Mouse (Mus musculus) hindlimb bud, embryonic 11.5 days (tissue): ENCODE data around the gene 9130230L23Rik.

ENCODE experiments used
- DNase-seq: peaks from one replicate; pipeline ENCODE4 v3.0.0-alpha.2; 2012; ENCODE audit warnings: low read depth, low spot score; ENCODE audit errors: extremely low spot score

Gene 9130230L23Rik

DNA sequence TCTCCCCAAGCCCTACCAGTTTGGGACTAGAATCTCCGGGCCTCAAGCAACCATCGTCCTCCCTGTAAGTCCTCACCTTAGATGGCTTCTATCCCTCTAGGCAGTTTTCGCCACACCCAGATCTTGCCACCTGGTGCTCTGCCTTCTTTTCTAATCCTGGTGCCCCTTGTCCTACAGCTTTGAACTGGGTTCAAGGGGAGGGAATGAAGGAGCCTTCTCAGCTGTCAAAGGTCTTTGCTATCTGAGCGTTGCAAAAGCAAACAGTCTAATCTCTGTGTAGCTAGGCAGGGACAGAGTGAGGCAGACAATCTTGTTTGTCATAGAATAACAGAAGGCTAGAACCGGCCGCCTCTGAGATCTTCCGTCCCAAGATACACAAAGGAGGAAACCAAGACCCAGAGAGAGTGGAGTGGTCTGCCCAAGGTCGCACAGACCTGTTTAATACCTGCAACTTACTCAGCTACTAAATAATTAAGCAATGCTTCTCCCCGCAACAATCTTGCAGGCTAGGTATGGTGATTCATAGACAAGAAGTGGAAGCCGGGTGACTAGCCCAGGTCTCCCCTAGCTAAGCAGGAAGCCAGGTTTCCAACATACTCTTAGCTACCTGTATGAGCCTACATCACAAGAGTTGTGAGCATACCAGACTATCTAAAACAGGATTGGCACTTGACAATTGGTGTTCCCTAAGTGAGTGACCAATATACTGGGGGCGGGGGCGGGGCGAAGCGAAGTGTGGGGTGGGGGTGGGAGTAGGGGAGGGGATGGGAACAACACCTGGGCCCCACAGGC lies at the start of gene 9130230L23Rik:
Gene 9130230L23Rik (minus strand): TSS at position 152 of the 792 bp plus-strand sequence.
- DNase-seq, result no peak

DNA sequence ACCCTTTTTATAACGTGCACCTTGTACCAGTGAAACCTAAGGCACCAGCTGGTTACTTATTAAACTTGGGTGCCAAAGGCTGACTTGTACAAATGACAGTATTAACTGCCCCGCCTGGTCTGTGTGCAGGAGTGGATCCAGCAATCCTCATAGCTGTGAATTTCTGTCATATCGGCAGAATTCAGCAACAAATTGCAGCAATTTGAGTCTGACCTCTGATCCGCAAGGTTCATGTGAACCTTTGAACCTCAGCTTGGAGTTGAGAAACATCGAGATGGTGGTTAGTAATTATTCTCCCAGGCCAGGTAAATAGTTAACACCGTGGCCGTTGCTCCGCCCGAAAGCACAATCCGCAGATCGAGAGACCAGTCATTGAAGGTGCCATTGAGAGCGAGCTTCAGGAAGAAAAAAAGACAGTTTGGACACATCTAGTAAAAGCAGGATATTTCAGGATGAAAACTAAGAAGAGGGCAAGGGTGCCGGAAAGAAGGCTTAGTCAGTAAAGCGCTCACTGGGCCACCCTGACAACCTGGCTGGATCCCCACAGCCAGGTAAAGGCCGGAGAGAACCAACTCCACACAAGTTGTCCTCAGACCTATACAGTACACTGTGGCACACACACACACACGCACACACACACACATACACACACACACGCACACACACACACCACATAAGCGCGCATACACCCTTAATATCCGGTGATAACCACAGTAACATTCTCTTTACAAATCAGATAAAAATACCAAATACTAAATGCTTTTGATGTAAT lies 48.9 kb upstream of the 9130230L23Rik start:
- DNase-seq, result no peak

DNA sequence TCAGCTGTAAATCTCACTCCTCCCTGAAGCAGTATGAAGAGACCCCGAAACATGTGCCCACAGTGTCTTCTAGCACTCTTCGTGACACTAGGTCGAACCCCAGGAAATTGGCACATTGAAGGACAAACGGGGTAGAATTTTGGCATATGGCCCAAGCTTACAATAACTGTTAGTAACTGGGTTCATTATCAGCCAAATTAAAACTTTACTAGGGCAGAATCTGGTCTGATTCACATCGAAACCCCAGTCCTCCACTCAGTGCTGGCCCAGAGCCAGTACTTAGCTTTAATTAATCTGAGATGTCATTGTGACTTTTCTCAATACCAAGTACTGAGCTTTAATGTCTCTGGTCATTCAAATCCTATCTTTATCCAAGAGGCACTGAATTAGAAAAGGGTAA lies 46.8 kb upstream of the 9130230L23Rik start:
- no peak for DNase-seq

DNA sequence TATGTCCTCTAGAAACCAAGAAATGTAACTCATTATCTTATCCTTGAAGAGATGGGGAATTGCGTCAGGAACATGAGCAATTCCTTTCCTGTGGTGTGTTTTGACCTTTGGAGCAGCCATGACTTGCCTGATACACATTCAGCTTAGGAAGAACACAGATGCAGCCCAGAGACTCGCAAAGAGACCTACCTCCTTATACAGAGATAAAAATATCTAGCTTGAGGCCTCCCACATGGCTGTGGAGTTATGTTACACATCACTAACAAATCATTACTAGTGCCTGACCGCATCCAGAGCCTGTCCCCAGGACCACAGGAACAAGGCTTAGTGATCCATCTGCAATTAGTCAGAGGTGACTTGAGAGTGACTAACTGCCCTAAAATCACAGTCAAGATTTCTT lies 42.3 kb upstream of the 9130230L23Rik start:
- DNase-seq, result no peak

GRCm38 (mm10) chr5:66043897-66044296 lies 39.8 kb upstream of the 9130230L23Rik start:
- no peak for DNase-seq

DNA sequence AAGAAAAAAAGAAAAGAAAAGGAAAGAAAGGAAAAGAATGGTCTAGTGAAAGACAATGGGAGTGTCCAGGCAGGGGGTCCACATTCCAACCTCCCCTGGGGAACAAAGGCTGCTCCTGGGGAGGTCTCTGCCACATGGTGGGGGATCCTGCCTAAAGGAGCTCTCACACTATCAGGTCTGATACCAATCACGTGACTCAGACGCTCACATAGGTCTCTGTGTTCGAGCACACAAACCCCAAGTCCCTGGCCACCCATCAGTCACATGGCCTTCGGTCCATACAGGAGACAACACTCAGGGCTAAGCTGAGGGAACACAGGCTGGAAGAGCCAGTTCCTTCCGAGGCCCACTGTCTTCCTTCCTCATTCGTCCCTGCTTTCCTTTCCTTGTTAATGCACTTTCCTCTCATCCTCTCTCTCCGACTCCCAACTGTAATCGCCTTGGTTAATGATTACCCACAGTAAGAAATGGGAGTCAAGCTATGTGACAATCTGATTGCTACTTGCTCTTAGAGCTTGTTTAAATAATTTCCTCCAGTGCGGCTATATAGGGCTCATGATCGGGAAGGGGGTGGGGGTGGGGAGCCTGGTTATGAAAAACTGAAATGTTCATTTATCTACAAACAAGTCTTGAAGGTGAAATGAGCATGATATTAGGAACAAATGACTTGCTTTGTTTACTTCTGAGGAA lies 38.7 kb upstream of the 9130230L23Rik start:
- no peak for DNase-seq

- no peak for DNase-seq
These were observed 36.7 kb upstream of the 9130230L23Rik start for GRCm38 (mm10) chr5:66040744-66041279.

GRCm38 (mm10) chr5:66039813-66040212 lies 35.7 kb upstream of the 9130230L23Rik start:
- DNase-seq, result no peak

- no peak for DNase-seq
These were observed 33.0 kb upstream of the 9130230L23Rik start for GRCm38 (mm10) chr5:66037066-66037465.

DNA sequence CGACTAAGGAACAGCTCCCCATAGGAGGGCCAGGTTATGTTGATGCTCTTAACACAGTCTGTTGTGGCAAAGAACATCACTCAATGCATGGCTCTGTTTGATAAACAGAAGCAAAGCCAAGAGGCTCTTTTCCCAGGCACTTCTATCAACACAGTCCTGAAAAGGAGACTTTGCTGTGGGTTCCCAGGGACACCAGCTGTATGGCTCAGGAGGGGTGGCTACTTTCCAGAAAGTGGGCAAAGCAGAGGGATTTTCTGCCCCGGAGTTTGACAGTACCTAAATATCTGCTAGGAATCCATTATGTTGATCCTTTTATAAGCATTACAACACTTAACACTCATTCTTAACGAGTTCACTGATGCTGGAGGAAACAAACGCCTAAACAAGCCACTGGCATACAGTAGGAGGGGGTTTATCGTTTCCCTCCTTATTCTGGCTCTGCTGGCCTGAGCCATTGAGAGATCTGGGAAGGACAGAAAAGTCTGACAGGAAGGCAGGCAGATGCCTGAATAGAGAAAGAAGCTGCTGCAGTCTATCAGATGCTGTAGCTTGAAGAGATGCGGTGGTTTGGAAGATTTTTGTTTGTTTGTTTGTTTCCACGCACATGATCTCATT lies 32.5 kb upstream of the 9130230L23Rik start:
- no peak for DNase-seq

DNA sequence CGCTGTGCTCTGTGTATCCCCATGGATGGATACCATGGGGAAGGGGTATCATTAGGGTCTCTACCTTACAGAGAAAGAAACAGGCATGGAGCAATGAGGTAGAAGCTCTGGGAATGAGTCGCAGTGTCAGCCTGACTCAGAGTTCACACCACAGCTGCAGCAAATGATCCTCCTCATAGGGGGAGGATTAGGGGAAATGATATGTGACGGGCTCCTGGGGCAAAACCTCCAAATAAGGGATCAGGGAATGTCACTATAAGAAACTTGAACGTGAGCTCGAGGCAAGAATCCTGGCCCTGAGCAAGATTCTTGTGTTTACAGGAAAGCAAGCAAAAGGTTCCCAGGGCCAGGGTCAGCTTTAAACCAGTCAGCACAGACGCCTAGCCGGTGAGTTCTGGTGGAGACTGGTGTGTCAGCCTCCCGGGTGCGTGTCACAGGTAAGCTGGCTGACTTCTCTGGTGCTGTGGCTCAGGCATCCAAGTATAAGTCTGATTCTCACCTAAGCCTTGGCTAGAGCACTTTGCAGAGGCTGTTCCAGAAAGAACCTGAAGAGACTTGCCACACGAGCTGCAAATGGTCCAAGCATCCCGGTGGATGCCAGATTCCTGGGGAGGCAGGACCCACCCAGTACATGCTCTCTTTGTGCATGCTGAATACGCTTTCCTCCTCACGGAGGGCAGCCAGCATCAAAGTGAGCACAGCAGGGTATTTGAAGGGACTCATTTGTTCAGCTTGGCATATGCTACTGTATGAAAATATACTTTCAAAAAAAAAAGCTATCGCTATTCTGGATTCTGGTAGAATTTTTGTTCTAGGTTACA lies 30.5 kb upstream of the 9130230L23Rik start:
- DNase-seq, result no peak

- no peak for DNase-seq
These were observed 28.7 kb upstream of the 9130230L23Rik start for GRCm38 (mm10) chr5:66032826-66033225.

DNA sequence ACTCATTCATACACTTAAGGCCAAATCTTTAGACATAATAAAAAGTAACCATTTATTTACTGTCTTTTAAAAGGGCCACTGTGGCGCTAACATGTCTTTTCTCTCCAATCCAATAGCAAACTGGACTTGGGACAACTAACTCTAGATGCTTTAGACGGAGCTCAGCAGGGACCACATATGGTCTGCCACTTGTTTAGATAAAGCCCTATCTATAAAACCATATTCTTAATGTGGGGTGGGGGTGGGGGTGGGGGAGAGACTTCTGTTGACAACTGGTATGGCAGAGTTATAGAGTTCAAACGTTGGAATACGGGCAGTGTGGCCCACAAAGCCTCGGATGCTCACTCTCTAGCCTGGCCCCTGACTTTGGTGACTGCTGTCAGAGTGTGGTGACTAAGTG lies 27.6 kb upstream of the 9130230L23Rik start:
- no peak for DNase-seq

GRCm38 (mm10) chr5:66028232-66028631 lies 24.1 kb upstream of the 9130230L23Rik start:
- no peak for DNase-seq

DNA sequence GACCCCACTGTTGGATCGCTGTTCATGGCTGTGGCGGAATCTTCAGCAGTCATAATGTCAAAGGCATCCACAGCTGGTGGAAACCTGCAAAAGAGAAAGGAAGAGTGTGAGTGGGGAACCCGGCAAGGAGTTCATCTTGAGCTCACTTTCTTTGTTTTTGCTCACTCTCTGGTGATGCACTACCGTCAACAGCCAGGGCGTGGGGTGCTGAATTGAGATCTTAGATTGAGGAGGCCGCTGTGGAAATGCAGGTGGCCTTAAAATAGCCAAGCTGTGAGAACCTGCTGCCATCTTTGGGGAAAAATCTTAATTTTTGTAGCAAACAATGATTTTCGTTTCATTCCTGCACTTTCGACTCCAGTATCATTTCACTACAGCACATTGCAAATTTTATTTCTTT lies 23.1 kb upstream of the 9130230L23Rik start:
- DNase-seq, result no peak

- no peak for DNase-seq
These were observed 22.7 kb upstream of the 9130230L23Rik start for GRCm38 (mm10) chr5:66026796-66027195.

GRCm38 (mm10) chr5:66015449-66015961 lies 11.4 kb upstream of the 9130230L23Rik start:
- DNase-seq, result no peak

DNA sequence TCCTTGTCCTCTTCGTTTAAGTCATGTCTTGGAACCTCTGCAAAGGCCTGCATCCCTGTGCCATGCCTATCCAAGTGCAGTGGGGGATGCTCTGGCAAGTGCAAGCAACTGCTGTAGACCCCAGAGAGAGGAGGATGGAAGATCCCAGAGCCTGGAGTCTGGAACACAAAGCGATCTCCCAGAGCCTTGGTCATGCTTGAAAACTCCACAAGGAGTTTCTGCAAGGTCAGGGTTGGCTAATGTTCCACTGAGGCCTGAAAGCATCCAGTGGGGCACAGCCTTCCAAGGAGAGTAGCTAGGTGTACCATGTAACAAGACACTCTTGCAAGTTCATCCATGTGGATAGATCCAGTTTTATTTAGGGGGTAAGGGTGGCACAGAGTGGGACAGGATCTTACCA lies 10.4 kb upstream of the 9130230L23Rik start:
- no peak for DNase-seq

DNA sequence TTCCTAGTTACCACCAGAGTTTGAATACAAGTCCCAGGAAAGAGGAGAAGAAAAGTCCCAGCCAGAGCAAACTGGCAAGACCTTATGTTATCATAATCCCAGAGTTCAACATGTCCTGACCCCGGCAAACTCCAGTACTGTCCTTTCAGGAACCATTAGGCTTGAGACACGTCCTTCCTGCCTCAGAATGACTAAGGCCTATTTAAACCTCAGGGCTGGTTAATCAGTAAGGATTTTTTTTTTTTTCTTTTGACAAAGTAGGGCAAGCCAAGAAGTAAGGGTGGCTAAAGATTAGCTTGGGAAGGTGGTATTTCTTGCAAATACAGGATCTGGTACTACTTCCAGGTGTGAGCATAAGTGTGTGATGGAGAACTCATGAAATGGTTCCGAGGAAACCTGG lies 9.9 kb upstream of the 9130230L23Rik start:
- DNase-seq, result no peak
